Mouse (Mus musculus) bone marrow, adult 2 months (tissue): ENCODE data around the gene Abcc5.

Experiments
- CTCF ChIP-seq: fragments of 200-500 bp; IDR thresholded peaks from 2 replicates; pipeline ENCODE4 v1.5.1; 2011; ENCODE audit warnings: low read length, control low read depth; ENCODE audit not compliant: control insufficient read depth, insufficient read depth
- POLR2A ChIP-seq: fragments of 200-500 bp; IDR thresholded peaks from 2 replicates; pipeline ENCODE4 v1.6.1; 2011; ENCODE audit warnings: low read depth, mild to moderate bottlenecking, control low read depth, low read length, borderline replicate concordance; ENCODE audit not compliant: control insufficient read depth

- TF ChIP-seq POLR2A, result no peak
- TF ChIP-seq CTCF, result no peak
Measured at GRCm38 (mm10) chr16:20403327-20403726, 22.9 kb downstream of the Abcc5 start.
